Mouse (Mus musculus): Measurements from ENCODE around the gene Tctex1d1. TPM values are rescaled to one million over a fixed set of nuclear protein-coding genes. Genes with fewer than 3 reads are reported as not detected.

The Tctex1d1 gene
- polyA plus RNA-seq, 1 experiment from 2014 or later, result 0.54 TPM

DNA sequence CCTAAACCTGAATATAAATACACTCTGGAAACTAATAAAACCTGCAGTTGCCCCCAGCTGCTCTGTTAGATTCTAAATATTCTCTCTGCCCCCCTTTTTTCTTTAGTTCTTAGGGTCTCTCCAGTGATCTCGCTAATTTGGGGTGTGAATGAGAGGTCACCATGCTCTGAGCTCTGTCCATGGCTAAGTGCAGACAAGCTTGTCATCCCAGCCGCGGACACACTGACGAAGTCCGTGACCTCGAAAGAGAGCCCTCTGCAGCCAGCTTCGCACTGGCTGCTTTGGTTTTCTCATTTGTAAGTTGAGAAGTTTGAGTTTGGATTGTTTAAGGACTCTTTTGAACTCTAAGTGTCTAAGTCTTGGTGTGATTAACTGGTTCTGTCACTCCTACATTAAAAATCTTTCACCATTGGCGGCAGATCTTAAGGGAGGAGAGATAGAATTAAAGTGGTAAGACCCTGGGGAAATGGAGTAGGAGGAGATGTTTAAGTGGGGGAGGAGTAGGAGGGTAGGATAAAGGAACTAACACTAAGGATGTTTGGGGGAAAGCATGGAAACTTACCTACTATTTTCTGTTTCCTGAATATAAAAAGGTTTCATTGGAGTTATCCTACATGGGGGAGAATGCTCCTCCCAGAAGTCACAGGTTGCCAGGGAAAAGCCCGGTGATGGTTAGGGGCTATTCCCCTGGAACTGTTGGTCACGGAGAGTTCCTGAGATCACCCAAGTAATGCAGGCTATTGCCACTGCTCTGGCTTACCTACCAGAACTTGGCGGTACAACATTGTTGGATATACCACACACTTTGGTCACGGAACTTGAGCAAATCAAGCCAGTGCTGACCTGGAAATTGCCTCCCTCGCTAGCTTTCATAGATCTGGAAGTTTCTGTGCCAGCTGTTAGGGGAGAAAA, 50.0 kb downstream of the Tctex1d1 start:
- 82% methylated on average over 13 of the region's 13 CpGs for WGBS
- Histone ChIP-seq H3K27me3 (no peaks in the 10 kb centered on the region), H3K36me3 (replicated peaks) (no peaks in the 10 kb centered on the region), H3K9me3 (no peaks in the 10 kb centered on the region), H3K9ac (no peak overlapping the region), H3K4me3 (replicated peaks) (no peak overlapping the region), H3K4me1 (no peaks in the 10 kb centered on the region), H3K4me2 (no peak overlapping the region), H3K27ac (no peak overlapping the region)
- ATAC-seq (ENCODE audit: low FRiP score), result no peak

DNA sequence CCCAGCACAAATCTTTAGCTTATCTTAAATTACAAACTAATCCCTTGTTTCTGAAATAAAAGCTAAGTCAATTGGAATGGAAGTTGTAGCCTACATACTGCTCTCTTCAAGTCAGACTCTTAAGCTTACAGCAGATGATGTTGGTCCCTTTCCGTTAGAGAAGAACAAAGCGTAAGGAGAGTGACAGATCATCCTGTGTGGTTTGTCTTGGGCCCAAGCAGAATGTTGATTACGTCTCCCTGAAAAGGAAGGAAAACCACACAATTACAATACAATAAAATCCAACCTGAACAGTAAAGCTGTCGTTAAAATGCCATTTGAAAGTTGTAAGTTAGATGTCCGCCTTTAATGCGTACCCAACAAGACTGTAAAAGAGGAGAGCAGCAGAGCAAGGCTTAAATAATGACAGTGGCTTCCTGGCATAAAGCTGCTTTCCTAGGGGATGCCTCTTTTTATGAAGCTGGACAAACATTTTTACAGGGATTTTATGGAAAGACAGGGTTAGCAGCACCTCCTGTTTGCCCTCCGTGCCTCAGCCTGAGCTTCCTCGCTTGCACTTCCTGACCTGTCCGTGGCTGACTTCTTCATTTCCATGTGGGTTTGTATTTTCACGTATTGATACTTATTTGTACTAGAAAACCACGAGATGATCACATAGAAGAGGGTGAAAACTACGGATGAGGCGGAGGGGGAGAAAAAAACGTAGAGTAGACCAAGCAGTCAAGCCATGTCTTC, 60.9 kb downstream of the Tctex1d1 start:
- H3K4me3 ChIP-seq (replicated peaks), result no peak overlapping the region
- H3K27ac ChIP-seq, result no peak overlapping the region
- no peaks in the 10 kb centered on the region for H3K9me3 ChIP-seq
- no peak overlapping the region for H3K9ac ChIP-seq
- H3K36me3 ChIP-seq (replicated peaks), result peaks cover 7% of the 10 kb centered on the region; the same call in 1 of the 2 replicates
- H3K4me2 ChIP-seq, result no peak overlapping the region
- 84% methylated on average over 14 of the region's 14 CpGs for WGBS
- H3K27me3 ChIP-seq, result no peaks in the 10 kb centered on the region
- no peaks in the 10 kb centered on the region for H3K4me1 ChIP-seq
- no peak for ATAC-seq (ENCODE audit: low FRiP score)

DNA sequence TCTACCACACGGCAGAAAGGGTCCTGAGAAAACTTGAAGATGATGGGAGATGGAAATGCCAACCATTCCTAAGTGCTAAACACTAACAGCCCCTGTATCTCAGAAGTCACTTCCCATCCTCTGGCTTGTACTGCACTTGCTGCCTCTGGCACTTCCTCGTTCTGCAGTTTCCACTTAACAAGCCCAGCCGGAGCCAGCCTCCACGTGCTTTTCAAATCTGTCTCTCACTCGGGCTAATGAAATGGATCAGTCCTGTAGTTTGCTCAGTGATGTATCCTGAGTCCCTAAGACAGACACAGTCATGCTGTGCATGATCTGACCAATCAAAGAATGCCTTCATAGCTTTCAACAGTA, 61.4 kb downstream of the Tctex1d1 start:
- Histone ChIP-seq H3K27ac (no peak overlapping the region), H3K9me3 (no peaks in the 10 kb centered on the region), H3K27me3 (no peaks in the 10 kb centered on the region), H3K4me3 (replicated peaks) (no peak overlapping the region), H3K36me3 (replicated peaks) (peaks cover 7% of the 10 kb centered on the region; the same call in 1 of the 2 replicates), H3K4me1 (no peaks in the 10 kb centered on the region), H3K4me2 (no peak overlapping the region), H3K9ac (no peak overlapping the region)
- 69% methylated on average over 5 of the region's 5 CpGs for WGBS
- ATAC-seq (ENCODE audit: low FRiP score), result no peak

- H3K36me3 ChIP-seq (replicated peaks), result 0 out of 2 replicates have a peak, but pooled peaks cover 7% of the 10 kb centered on the region
- ATAC-seq (ENCODE audit: low FRiP score), result no peak
- no peak overlapping the region for H3K4me3 ChIP-seq (replicated peaks)
- no peak overlapping the region for H3K27ac ChIP-seq
- no peaks in the 10 kb centered on the region for H3K9me3 ChIP-seq
- H3K9ac ChIP-seq, result no peak overlapping the region
- no peaks in the 10 kb centered on the region for H3K4me1 ChIP-seq
- WGBS, result 93% methylated on average over 11 of the region's 11 CpGs
- no peak overlapping the region for H3K4me2 ChIP-seq
- no peaks in the 10 kb centered on the region for H3K27me3 ChIP-seq
Observed at GRCm38 (mm10) chr4:103042997-103043396, 64.6 kb downstream of the Tctex1d1 start.

- no peaks in the 10 kb centered on the region for H3K4me1 ChIP-seq
- H3K27me3 ChIP-seq, result no peaks in the 10 kb centered on the region
- no peak overlapping the region for H3K9ac ChIP-seq
- H3K4me2 ChIP-seq, result no peak overlapping the region
- no peak for ATAC-seq (ENCODE audit: low FRiP score)
- H3K4me3 ChIP-seq (replicated peaks), result no peak overlapping the region
- H3K27ac ChIP-seq, result no peak overlapping the region
- H3K9me3 ChIP-seq, result no peaks in the 10 kb centered on the region
- no peaks in the 10 kb centered on the region for H3K36me3 ChIP-seq (replicated peaks)
- WGBS, result 91% methylated on average over 11 of the region's 11 CpGs
Observed at GRCm38 (mm10) chr4:103048046-103048445, 69.6 kb downstream of the Tctex1d1 start.

Other genes with a start within 250 kb of the Tctex1d1 start
- gene Sgip1, start 237.3 kb upstream of the Tctex1d1 start, polyA plus RNA-seq (2016; fragmentation: Nextera tagmentation; extraction: Ambion mirVana), result 27.3 and 27.8 TPM in 2 replicates
- gene Insl5, start 48.2 kb downstream of the Tctex1d1 start, polyA plus RNA-seq (2016; fragmentation: Nextera tagmentation; extraction: Ambion mirVana), result not detected in 2 replicates
- 41.6 and 43.3 TPM in 2 replicates for gene Mier1, start 135.8 kb downstream of the Tctex1d1 start, polyA plus RNA-seq (2016; fragmentation: Nextera tagmentation; extraction: Ambion mirVana)
- gene Wdr78, start 135.9 kb downstream of the Tctex1d1 start, polyA plus RNA-seq (2016; fragmentation: Nextera tagmentation; extraction: Ambion mirVana), result 5.6 and 5.8 TPM in 2 replicates
- gene Slc35d1, start 236.6 kb downstream of the Tctex1d1 start, polyA plus RNA-seq (2016; fragmentation: Nextera tagmentation; extraction: Ambion mirVana), result 7.2 and 8.1 TPM in 2 replicates

All from forebrain, embryonic 12.5 days (tissue).